Mouse (Mus musculus): Measurements from ENCODE around the gene Mup4.
"Not testable (repeated sequence)": the region's sequence is repeated elsewhere in the genome, so short reads cannot be mapped to it uniquely, and the experiment has no call there.

Gene Mup4

DNA sequence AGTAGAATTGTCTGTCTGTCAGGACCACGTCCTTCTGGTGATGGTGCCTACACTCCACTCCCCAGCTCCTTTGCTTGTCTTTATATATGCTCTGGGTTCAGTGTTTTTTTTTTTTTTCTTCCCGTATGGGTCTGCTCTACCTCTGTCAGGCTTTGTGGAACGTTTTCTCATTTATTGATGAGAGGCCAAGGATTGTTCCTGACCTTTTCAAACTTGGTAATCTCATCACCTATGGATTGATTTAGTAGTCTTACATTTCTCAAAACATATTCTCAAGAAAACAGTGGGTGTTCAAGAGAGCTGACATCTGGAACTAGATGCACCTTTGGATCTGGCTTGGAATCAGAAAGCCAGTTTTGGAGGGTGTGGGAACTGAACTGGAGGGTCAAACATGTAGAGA lies at the start of gene Mup4:
TSS of gene Mup4 (minus strand) at position 101 of the 400 bp plus-strand sequence.
- DNase-seq: no peak

- not testable (repeated sequence) for DNase-seq
Observed at GRCm38 (mm10) chr4:59997894-59998293, 37.4 kb upstream of the Mup4 start.

DNA sequence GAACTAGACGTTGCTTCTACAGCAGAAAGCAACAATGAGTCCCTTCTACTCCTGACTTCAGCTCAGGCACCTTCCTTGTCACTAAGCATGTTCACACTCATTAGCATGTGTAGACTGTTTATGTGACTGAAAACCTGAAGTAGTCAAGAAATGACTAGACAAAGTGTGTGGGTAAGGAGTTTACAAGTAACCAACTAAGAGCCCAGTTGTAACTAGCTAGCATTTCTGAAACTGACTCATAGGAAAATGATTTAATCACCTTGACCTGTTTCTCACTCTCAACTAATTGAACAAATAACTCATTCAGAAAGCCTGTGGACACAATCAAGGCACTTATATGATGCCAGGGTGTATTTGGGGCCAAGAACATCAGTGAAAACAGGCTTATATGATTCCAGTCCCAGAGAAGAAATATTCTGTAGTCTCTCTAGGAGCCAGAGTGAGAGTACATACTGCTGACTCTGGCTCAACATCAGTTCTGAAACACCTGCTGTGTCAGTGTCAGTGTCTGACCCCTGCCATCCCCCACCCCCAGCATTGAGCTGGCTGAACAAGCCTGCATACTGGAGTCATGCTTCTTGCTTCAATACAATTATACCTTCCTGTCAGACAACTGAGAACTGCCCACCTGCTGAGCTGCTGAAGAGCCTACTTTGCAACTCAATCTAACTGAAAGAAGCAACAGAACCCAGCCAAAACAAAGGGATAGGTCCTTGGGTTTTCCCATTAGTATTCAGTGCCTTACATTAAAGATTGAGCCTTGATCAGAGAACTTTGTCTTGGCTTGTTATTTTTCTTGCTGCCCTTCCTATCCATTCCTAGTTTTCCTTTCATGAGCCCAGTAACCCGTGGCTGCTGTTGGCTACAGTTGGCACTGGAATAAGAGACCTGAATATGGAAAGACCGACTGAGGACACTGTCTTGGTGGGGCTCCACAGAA lies 3.2 kb upstream of the Mup4 start, which contains the start of gene Mup6:
TSS of gene Mup6 (plus strand) at position 890 of the 940 bp plus-strand sequence.
- no peak for DNase-seq

DNA sequence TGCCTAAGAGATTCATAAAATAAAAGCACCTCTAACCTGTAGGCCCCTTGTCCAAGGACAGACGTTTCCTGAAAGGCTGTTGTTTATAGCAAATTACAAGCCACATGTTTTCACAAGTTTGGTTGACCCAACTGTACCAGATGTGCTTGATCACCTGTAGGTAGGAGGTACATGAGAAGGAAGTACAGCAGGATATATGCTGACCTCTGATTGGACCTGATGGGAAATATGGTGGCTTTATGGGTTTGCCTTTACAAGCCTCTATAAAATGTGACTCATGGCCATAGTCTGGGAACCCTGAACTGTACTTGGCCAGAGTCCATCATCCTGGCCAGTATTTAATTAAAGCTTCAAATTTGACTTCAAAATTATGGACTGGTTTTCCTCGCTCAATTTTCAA lies 23.0 kb downstream of the Mup4 start:
- DNase-seq: no peak

GRCm38 (mm10) chr4:59932505-59933281 lies 27.8 kb downstream of the Mup4 start:
- DNase-seq: no peak

DNA sequence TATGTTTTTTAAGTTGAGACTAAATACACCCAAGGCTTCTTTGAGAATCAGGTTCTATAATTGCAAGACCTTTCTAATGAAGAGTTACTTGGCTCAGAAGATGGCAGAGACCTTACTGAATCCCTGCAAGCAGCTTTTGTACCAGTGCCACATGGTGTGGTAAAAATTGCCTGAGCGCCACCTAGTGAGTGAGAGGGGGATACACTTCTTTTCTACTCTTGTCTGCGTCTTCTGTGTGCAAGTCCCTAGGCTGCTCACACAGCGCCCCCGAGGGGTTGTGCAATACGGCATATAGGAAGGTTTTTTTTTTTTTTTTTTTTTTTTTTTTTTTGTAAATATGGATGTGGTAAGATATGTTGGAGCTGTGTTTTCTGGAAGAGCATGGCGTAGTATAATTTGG lies 32.2 kb downstream of the Mup4 start:
- peak; percentile 72 to 78 for DNase-seq

DNA sequence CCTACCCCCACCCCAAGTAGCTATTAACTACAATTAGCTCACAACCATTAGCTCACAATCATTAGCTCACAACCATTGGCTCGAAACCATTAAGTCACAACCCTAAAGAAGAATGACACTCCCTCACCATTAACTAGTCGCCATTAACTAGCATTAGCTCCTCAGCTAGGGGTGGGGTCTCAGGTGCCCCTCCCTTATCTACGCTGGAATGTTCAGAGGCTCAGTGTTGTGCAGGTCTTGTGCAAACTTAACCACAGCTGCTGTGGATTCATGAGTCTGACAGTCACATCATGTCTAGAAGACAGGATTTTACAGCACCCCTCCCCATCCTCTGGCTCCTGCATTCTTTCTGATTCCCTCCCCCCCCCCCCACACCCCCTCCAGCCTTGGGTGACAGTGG lies 32.8 kb downstream of the Mup4 start:
- no peak for DNase-seq

GRCm38 (mm10) chr4:59925082-59925481 lies 35.4 kb downstream of the Mup4 start:
- peak in 1 of 2 experiments; percentile 6 for DNase-seq

- no peak for DNase-seq
Observed at GRCm38 (mm10) chr4:59917966-59918365, 42.5 kb downstream of the Mup4 start.

- DNase-seq: no peak
Observed at GRCm38 (mm10) chr4:59914608-59915403, 45.7 kb downstream of the Mup4 start, which contains the start of gene Slc46a2. TSS of gene Slc46a2 (minus strand) at chr4:59915056.

- DNase-seq: no peak
Observed at GRCm38 (mm10) chr4:59908785-59909184, 51.7 kb downstream of the Mup4 start.

DNA sequence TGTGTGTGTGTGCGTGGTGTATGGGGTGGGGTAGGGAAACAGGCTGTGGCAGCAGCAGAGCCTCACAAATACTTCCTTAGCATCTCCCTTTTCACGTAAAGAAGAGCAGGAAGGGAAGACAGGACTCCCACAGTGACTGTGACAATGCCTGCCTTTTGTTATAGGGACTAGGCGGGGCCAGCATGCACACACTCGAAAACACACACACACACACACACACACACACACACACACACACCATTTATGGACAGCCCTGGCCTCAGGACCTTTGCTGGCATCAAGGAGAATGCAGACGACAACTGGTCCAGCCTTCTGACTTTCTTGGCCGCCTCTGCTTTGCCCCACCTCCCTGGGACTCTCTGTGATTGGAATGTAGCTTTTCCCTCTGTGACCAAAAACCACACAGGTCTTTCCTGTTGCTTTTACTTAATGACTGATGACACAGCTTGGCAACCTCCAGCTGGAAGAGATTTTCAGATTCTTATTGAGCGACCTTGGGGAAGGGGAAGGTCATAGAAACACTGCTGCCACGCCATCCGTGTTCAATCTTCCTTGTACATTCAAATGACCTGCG lies 52.8 kb downstream of the Mup4 start:
- no peak for DNase-seq

GRCm38 (mm10) chr4:59907092-59907491 lies 53.4 kb downstream of the Mup4 start:
- DNase-seq: no peak
